Mouse (Mus musculus) hindbrain, postnatal 0 days (tissue): Measurements from ENCODE around the gene Mrpl51. TPM values are rescaled to one million over a fixed set of nuclear protein-coding genes. Genes with fewer than 3 reads are reported as not detected.

Experiments
- ATAC-seq: fragments of 200-750 bp; cut with Nextera tagmentation; 2 replicates; pipeline ENCODE4 v1.8.0; 2017; ENCODE audit warnings: mild to moderate bottlenecking, moderate TSS enrichment, moderate library complexity
- DNase-seq: peaks from one replicate; pipeline ENCODE4 v3.0.0-alpha.2; 2015; ENCODE audit warnings: low spot score
- H3K27ac ChIP-seq: fragments of 300-500 bp; sonication (generic); 2 replicates; pipeline ENCODE4 v1.5.1; 2014; ENCODE audit warnings: mild to moderate bottlenecking
- H3K27me3 ChIP-seq: fragments of 300-500 bp; sonication (generic); 2 replicates; pipeline ENCODE4 v1.6.1; 2014; ENCODE audit warnings: low read length, mixed read lengths; ENCODE audit not compliant: insufficient read depth
- H3K36me3 ChIP-seq: fragments of 300-500 bp; sonication (generic); 2 replicates; pipeline ENCODE4 v1.6.1; 2014; ENCODE audit warnings: low read length, mixed read lengths; ENCODE audit not compliant: insufficient read depth
- H3K4me1 ChIP-seq: fragments of 300-500 bp; sonication (generic); 2 replicates; pipeline ENCODE4 v1.6.1; 2014; ENCODE audit warnings: antibody characterized with exemption, low read length, mixed read lengths; ENCODE audit not compliant: insufficient read depth
- H3K4me2 ChIP-seq: fragments of 300-500 bp; sonication (generic); 2 replicates; pipeline ENCODE4 v1.6.1; 2014; ENCODE audit warnings: low read depth, mild to moderate bottlenecking, low read length, moderate library complexity, mixed read lengths
- H3K4me3 ChIP-seq: fragments of 300-500 bp; sonication (generic); 2 replicates; pipeline ENCODE4 v1.5.1; 2014; ENCODE audit warnings: low read length
- H3K9ac ChIP-seq: fragments of 300-500 bp; sonication (generic); replicated peaks from 2 replicates; pipeline ENCODE4 v1.6.1; 2014; ENCODE audit warnings: mild to moderate bottlenecking, low read length, moderate library complexity, mixed read lengths
- H3K9me3 ChIP-seq: fragments of 300-500 bp; sonication (generic); 2 replicates; pipeline ENCODE4 v1.6.1; 2016; ENCODE audit warnings: low read length, mixed read lengths
- CTCF ChIP-seq: IDR thresholded peaks from 2 replicates; pipeline ENCODE4 v1.5.1; 2016; ENCODE audit warnings: antibody characterized with exemption, control low read depth, low read depth
- WGBS: fragments of 180-500 bp; shearing (Covaris S2); extraction: QIAGEN DNeasy Blood & Tissue Kit; methylation state at CpG from one replicate; pipeline ENCODE4 v1.1.7; 2014; 5-methylcytosine and 5-hydroxymethylcytosine counted together
- polyA plus RNA-seq: library from polyadenylated mRNA; unstranded; fragments of >200 nt; fragmentation: Nextera tagmentation; extraction: Ambion mirVana; gene quantifications from 2 replicates; pipeline ENCODE4 v1.2.1, GENCODE M21; 2015
- total RNA-seq: library from RNA; depleted of rRNA; stranded (reverse); fragments of >200 nt; gene quantifications from 2 replicates; pipeline ENCODE4 v1.2.3, GENCODE M21; 2014

Gene Mrpl51
- total and polyA plus RNA-seq, 2 experiments from 2014 or later, result 40.3 to 163 TPM

- H3K4me1 ChIP-seq, result peaks cover 17% of the 10 kb centered on the region
- no peak for ATAC-seq
- no peak overlapping the region for H3K27ac ChIP-seq
- 82% methylated on average over 5 of the region's 5 CpGs for WGBS
- H3K36me3 ChIP-seq, result peaks cover 22% of the 10 kb centered on the region; the same call in 1 of the 2 replicates
- no peak for DNase-seq
- no peak overlapping the region for H3K4me3 ChIP-seq
- TF ChIP-seq CTCF, result no peak
- H3K27me3 ChIP-seq, result no peaks in the 10 kb centered on the region
- H3K9me3 ChIP-seq, result no peaks in the 10 kb centered on the region
- H3K9ac ChIP-seq, result no peak overlapping the region
- no peak overlapping the region for H3K4me2 ChIP-seq
Observed at GRCm38 (mm10) chr6:125153018-125153389, 38.6 kb upstream of the Mrpl51 start.

- TF ChIP-seq CTCF, result no peak
- Histone ChIP-seq H3K9ac (no peak overlapping the region), H3K27ac (no peak overlapping the region), H3K27me3 (no peaks in the 10 kb centered on the region), H3K4me3 (no peak overlapping the region), H3K9me3 (no peaks in the 10 kb centered on the region), H3K36me3 (peaks cover 22% of the 10 kb centered on the region; the same call in 1 of the 2 replicates), H3K4me1 (peaks cover 10% of the 10 kb centered on the region; the same call in 1 of the 2 replicates), H3K4me2 (no peak overlapping the region)
- DNase-seq (no peak), ATAC-seq (no peak)
- 93% methylated on average over 4 of the region's 4 CpGs for WGBS
Observed at GRCm38 (mm10) chr6:125153682-125154081, 37.9 kb upstream of the Mrpl51 start.

- no peak overlapping the region for H3K27ac ChIP-seq
- H3K4me3 ChIP-seq, result no peak overlapping the region
- H3K9me3 ChIP-seq, result no peaks in the 10 kb centered on the region
- peak; percentile 62 for TF ChIP-seq CTCF
- DNase-seq (peak; percentile 66), ATAC-seq (peak; percentile 48; the same call in 1 of the 2 replicates)
- no peaks in the 10 kb centered on the region for H3K27me3 ChIP-seq
- no peak overlapping the region for H3K9ac ChIP-seq
- H3K4me2 ChIP-seq, result no peak overlapping the region
- H3K4me1 ChIP-seq, result peaks cover 3% of the 10 kb centered on the region; the same call in 1 of the 2 replicates
- H3K36me3 ChIP-seq, result peaks cover 22% of the 10 kb centered on the region; the same call in 1 of the 2 replicates
Observed at GRCm38 (mm10) chr6:125154550-125154949, 37.1 kb upstream of the Mrpl51 start.

GRCm38 (mm10) chr6:125155262-125155661 is 36.3 kb upstream of the Mrpl51 start:
- no peak overlapping the region for H3K4me2 ChIP-seq
- no peak overlapping the region for H3K9ac ChIP-seq
- WGBS, result 84% methylated on average over 8 of the region's 8 CpGs
- peaks cover 27% of the 10 kb centered on the region; the same call in 1 of the 2 replicates for H3K36me3 ChIP-seq
- DNase-seq (no peak), ATAC-seq (no peak)
- no peaks in the 10 kb centered on the region for H3K4me1 ChIP-seq
- TF ChIP-seq CTCF, result no peak
- H3K27ac ChIP-seq, result no peak overlapping the region
- no peaks in the 10 kb centered on the region for H3K9me3 ChIP-seq
- H3K4me3 ChIP-seq, result no peak overlapping the region
- H3K27me3 ChIP-seq, result no peaks in the 10 kb centered on the region

- no peaks in the 10 kb centered on the region for H3K27me3 ChIP-seq
- no peak overlapping the region for H3K4me2 ChIP-seq
- H3K9ac ChIP-seq, result no peak overlapping the region
- peaks cover 35% of the 10 kb centered on the region; the same call in 1 of the 2 replicates for H3K36me3 ChIP-seq
- no peaks in the 10 kb centered on the region for H3K4me1 ChIP-seq
- H3K27ac ChIP-seq, result no peak overlapping the region
- TF ChIP-seq CTCF, result no peak
- ATAC-seq, result no peak
- H3K4me3 ChIP-seq, result no peak overlapping the region
- WGBS, result 80% methylated on average over 3 of the region's 3 CpGs
- H3K9me3 ChIP-seq, result no peaks in the 10 kb centered on the region
- DNase-seq, result no peak
Observed at GRCm38 (mm10) chr6:125156491-125156890, 35.1 kb upstream of the Mrpl51 start.

- no peak for ATAC-seq
- H3K36me3 ChIP-seq, result peaks cover 32% of the 10 kb centered on the region; the same call in 1 of the 2 replicates
- 21% methylated on average over 7 of the region's 7 CpGs for WGBS
- H3K9me3 ChIP-seq, result no peaks in the 10 kb centered on the region
- no peaks in the 10 kb centered on the region for H3K27me3 ChIP-seq
- H3K4me2 ChIP-seq, result no peak overlapping the region
- no peak for DNase-seq
- H3K4me3 ChIP-seq, result no peak overlapping the region
- no peak for TF ChIP-seq CTCF
- H3K9ac ChIP-seq, result no peak overlapping the region
- no peak overlapping the region for H3K27ac ChIP-seq
- no peaks in the 10 kb centered on the region for H3K4me1 ChIP-seq
Observed at GRCm38 (mm10) chr6:125156903-125157614, 34.5 kb upstream of the Mrpl51 start.

- Histone ChIP-seq H3K4me2 (no peak overlapping the region), H3K27ac (no peak overlapping the region), H3K9me3 (no peaks in the 10 kb centered on the region), H3K4me1 (0 out of 2 replicates have a peak, but pooled peaks cover 7% of the 10 kb centered on the region), H3K4me3 (no peak overlapping the region), H3K9ac (no peak overlapping the region), H3K36me3 (peaks cover 19% of the 10 kb centered on the region; the same call in 1 of the 2 replicates), H3K27me3 (no peaks in the 10 kb centered on the region)
- no peak for DNase-seq
- no peak for ATAC-seq
- WGBS, result 86% methylated on average over 15 of the region's 15 CpGs
- no peak for TF ChIP-seq CTCF
Observed at GRCm38 (mm10) chr6:125158944-125159492, 32.6 kb upstream of the Mrpl51 start.
